Mouse (Mus musculus) brown adipose tissue, adult 24 weeks (tissue): ENCODE results near the gene Ripor3. TPM values are rescaled to one million over a fixed set of nuclear protein-coding genes. Genes with fewer than 3 reads are reported as not detected.
A peak's percentile ranks its signal among the peaks of the same experiment; 100 is the strongest.

Experiments used
- H3K27ac ChIP-seq: fragments of 200-500 bp; replicated peaks from 2 replicates; pipeline ENCODE4 v1.5.1; 2012; ENCODE audit warnings: low read depth, mild to moderate bottlenecking, low read length
- H3K4me1 ChIP-seq: fragments of 200-500 bp; 2 replicates; pipeline ENCODE4 v1.6.1; 2012; ENCODE audit warnings: low read length, mixed read lengths; ENCODE audit not compliant: control insufficient read depth, insufficient read depth, insufficient read length
- H3K4me3 ChIP-seq: fragments of 200-500 bp; 2 replicates; pipeline ENCODE4 v1.5.1; 2012; ENCODE audit warnings: low read depth, mild to moderate bottlenecking, low read length, moderate library complexity; ENCODE audit not compliant: insufficient read depth
- polyA plus RNA-seq: library from polyadenylated mRNA; stranded (reverse); fragments of >200 nt; gene quantifications from 2 replicates; pipeline ENCODE4 v1.2.4, GENCODE M21; 2012; ENCODE audit not compliant: missing spikeins, insufficient read depth, insufficient read length

Gene Ripor3
- polyA plus RNA-seq, 1 experiment: not detected

- Histone ChIP-seq H3K27ac (no peak overlapping the region), H3K4me1 (no peaks in the 10 kb centered on the region)
These were observed 25.5 kb downstream of the Ripor3 start for GRCm38 (mm10) chr2:167984946-167985345.

GRCm38 (mm10) chr2:167984371-167984770 lies 26.0 kb downstream of the Ripor3 start:
- H3K4me1 ChIP-seq: peaks cover 4% of the 10 kb centered on the region; the same call in 1 of the 2 replicates
- no peak overlapping the region for H3K27ac ChIP-seq
- no peak overlapping the region for H3K4me3 ChIP-seq

More at GRCm38 (mm10) chr2:167984946-167985345, 25.5 kb downstream of the Ripor3 start:
- H3K4me3 ChIP-seq: no peak overlapping the region

- Histone ChIP-seq H3K4me3 (no peak overlapping the region), H3K4me1 (peaks cover 6% of the 10 kb centered on the region; the same call in 1 of the 2 replicates), H3K27ac (no peak overlapping the region)
These were observed 27.8 kb downstream of the Ripor3 start for GRCm38 (mm10) chr2:167982646-167983045.

GRCm38 (mm10) chr2:167980391-167980790 lies 30.0 kb downstream of the Ripor3 start:
- Histone ChIP-seq H3K4me1 (peaks cover 6% of the 10 kb centered on the region), H3K4me3 (no peak overlapping the region), H3K27ac (no peak overlapping the region)

- no peak overlapping the region for H3K27ac ChIP-seq
- no peak overlapping the region for H3K4me3 ChIP-seq
- H3K4me1 ChIP-seq: peaks cover 6% of the 10 kb centered on the region
These were observed 32.1 kb downstream of the Ripor3 start for GRCm38 (mm10) chr2:167978271-167978670.

GRCm38 (mm10) chr2:167975746-167976145 lies 34.7 kb downstream of the Ripor3 start:
- Histone ChIP-seq H3K27ac (no peak overlapping the region), H3K4me1 (peaks cover 6% of the 10 kb centered on the region), H3K4me3 (no peak overlapping the region)

GRCm38 (mm10) chr2:167972809-167973208 lies 37.6 kb downstream of the Ripor3 start:
- H3K4me3 ChIP-seq: no peak overlapping the region
- no peaks in the 10 kb centered on the region; the same call in none of the 2 replicates for H3K4me1 ChIP-seq
- H3K27ac ChIP-seq: no peak overlapping the region

- no peak overlapping the region for H3K27ac ChIP-seq
- H3K4me1 ChIP-seq: no peaks in the 10 kb centered on the region; the same call in none of the 2 replicates
- H3K4me3 ChIP-seq: no peak overlapping the region
These were observed 38.3 kb downstream of the Ripor3 start for GRCm38 (mm10) chr2:167972146-167972545.

GRCm38 (mm10) chr2:167969851-167970541 lies 40.4 kb downstream of the Ripor3 start:
- no peaks in the 10 kb centered on the region; the same call in 1 of the 2 replicates for H3K4me1 ChIP-seq
- H3K27ac ChIP-seq: no peak overlapping the region
- H3K4me3 ChIP-seq: no peak overlapping the region

GRCm38 (mm10) chr2:167968504-167968903 lies 41.9 kb downstream of the Ripor3 start:
- H3K27ac ChIP-seq: no peak overlapping the region
- no peak overlapping the region for H3K4me3 ChIP-seq
- H3K4me1 ChIP-seq: no peaks in the 10 kb centered on the region; the same call in 1 of the 2 replicates

- no peak overlapping the region for H3K4me3 ChIP-seq
- H3K27ac ChIP-seq: no peak overlapping the region
- H3K4me1 ChIP-seq: peaks cover 3% of the 10 kb centered on the region
These were observed 44.5 kb downstream of the Ripor3 start for GRCm38 (mm10) chr2:167965911-167966310.

GRCm38 (mm10) chr2:167964320-167964719 lies 46.1 kb downstream of the Ripor3 start:
- no peak overlapping the region for H3K4me3 ChIP-seq
- H3K27ac ChIP-seq: no peak overlapping the region
- H3K4me1 ChIP-seq: peaks cover 14% of the 10 kb centered on the region

GRCm38 (mm10) chr2:167963778-167964300 lies 46.6 kb downstream of the Ripor3 start:
- H3K27ac ChIP-seq: no peak overlapping the region
- peaks cover 17% of the 10 kb centered on the region for H3K4me1 ChIP-seq

GRCm38 (mm10) chr2:167963176-167963575 lies 47.2 kb downstream of the Ripor3 start:
- Histone ChIP-seq H3K4me1 (peaks cover 22% of the 10 kb centered on the region), H3K27ac (no peak overlapping the region)

More at GRCm38 (mm10) chr2:167963778-167964300, 46.6 kb downstream of the Ripor3 start:
- H3K4me3 ChIP-seq: no peak overlapping the region

GRCm38 (mm10) chr2:167962347-167962746 lies 48.1 kb downstream of the Ripor3 start:
- Histone ChIP-seq H3K4me1 (peaks cover 24% of the 10 kb centered on the region), H3K4me3 (no peak overlapping the region), H3K27ac (no peak overlapping the region)

More at GRCm38 (mm10) chr2:167963176-167963575, 47.2 kb downstream of the Ripor3 start:
- no peak overlapping the region for H3K4me3 ChIP-seq

- Histone ChIP-seq H3K4me1 (peaks cover 24% of the 10 kb centered on the region), H3K4me3 (no peak overlapping the region), H3K27ac (peak overlapping the region; percentile 45; the same call in 1 of the 2 replicates)
These were observed 49.8 kb downstream of the Ripor3 start for GRCm38 (mm10) chr2:167960584-167960983.
